Mouse (Mus musculus) hindbrain, embryonic 14.5 days (tissue): Measurements from ENCODE around the gene Olfr1434. TPM values are rescaled to one million over a fixed set of nuclear protein-coding genes. Genes with fewer than 3 reads are reported as not detected.
"Not testable (repeated sequence)": the region's sequence is repeated elsewhere in the genome, so short reads cannot be mapped to it uniquely, and the experiment has no call there.

Experiments used
- ATAC-seq: fragments of 200-750 bp; cut with Nextera tagmentation; 2 replicates; pipeline ENCODE4 v1.8.0; 2017; ENCODE audit warnings: moderate number of reproducible peaks, mild to moderate bottlenecking, moderate TSS enrichment, moderate library complexity; ENCODE audit not compliant: low FRiP score
- DNase-seq: peaks from one replicate; pipeline ENCODE4 v3.0.0-alpha.2; 2015; ENCODE audit warnings: low spot score
- H3K27ac ChIP-seq: fragments of 300-500 bp; sonication (generic); 2 replicates; pipeline ENCODE4 v1.5.1; 2014; ENCODE audit warnings: mild to moderate bottlenecking, moderate library complexity
- H3K27me3 ChIP-seq: fragments of 300-500 bp; sonication (generic); 2 replicates; pipeline ENCODE4 v1.6.1; 2014; ENCODE audit warnings: mild to moderate bottlenecking, low read length, mixed read lengths; ENCODE audit not compliant: control insufficient read depth, insufficient read depth
- H3K36me3 ChIP-seq: fragments of 300-500 bp; sonication (generic); replicated peaks from 2 replicates; pipeline ENCODE4 v1.6.1; 2014; ENCODE audit not compliant: control insufficient read depth, insufficient read depth
- H3K4me1 ChIP-seq: fragments of 300-500 bp; sonication (generic); replicated peaks from 2 replicates; pipeline ENCODE4 v1.6.1; 2014; ENCODE audit warnings: antibody characterized with exemption, low read length, mixed read lengths; ENCODE audit not compliant: control insufficient read depth, insufficient read depth
- H3K4me2 ChIP-seq: fragments of 300-500 bp; sonication (generic); replicated peaks from 2 replicates; pipeline ENCODE4 v1.6.1; 2014; ENCODE audit warnings: mild to moderate bottlenecking, moderate library complexity
- H3K4me3 ChIP-seq: fragments of 300-500 bp; sonication (generic); replicated peaks from 2 replicates; pipeline ENCODE4 v1.5.1; 2014; ENCODE audit warnings: mild to moderate bottlenecking, low read length
- H3K9ac ChIP-seq: fragments of 300-500 bp; sonication (generic); 2 replicates; pipeline ENCODE4 v1.6.1; 2014
- H3K9me3 ChIP-seq: fragments of 300-500 bp; sonication (generic); 2 replicates; pipeline ENCODE4 v1.6.1; 2016; ENCODE audit warnings: low read length; ENCODE audit not compliant: control insufficient read depth
- WGBS: fragments of 180-500 bp; shearing (Covaris S2); extraction: QIAGEN DNeasy Blood & Tissue Kit; methylation state at CpG from one replicate; pipeline ENCODE4 v1.1.7; 2014; 5-methylcytosine and 5-hydroxymethylcytosine counted together
- polyA plus RNA-seq: library from polyadenylated mRNA; unstranded; fragments of >200 nt; fragmentation: Nextera tagmentation; extraction: Ambion mirVana; gene quantifications from 2 replicates; pipeline ENCODE4 v1.2.1, GENCODE M21; 2014

The Olfr1434 gene
- not detected in 2 replicates for polyA plus RNA-seq

DNA sequence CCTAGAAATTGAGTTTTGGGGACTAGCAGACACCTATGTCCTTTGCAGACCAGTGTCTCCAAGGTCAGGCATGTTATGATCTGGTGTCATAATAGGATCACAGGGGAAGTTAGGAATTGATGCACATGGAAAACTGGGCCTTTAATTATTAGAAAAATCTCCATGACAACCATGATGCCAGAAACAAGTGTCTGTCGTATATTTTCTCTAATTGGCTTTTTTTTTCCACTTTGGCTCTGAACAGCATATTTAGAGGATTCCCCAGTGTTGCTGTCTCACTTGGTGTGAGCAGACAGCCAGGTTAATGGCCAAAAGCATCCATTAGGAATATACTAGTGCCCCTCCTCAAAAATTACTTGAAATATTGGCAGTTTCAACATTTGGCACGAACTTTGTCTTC, at the start of gene Olfr1434:
Gene Olfr1434 (plus strand): TSS at position 301 of the 400 bp plus-strand sequence.
- H3K4me1 ChIP-seq: no peaks in the 10 kb centered on the region
- no peak within 1 kb of the TSS for H3K4me2 ChIP-seq
- H3K36me3 ChIP-seq: no peaks in the 10 kb centered on the region
- WGBS: 80% methylated on average over 2 of the region's 2 CpGs
- no peak for ATAC-seq
- H3K27me3 ChIP-seq: no peaks in the 10 kb centered on the region
- no peak for DNase-seq
- H3K9me3 ChIP-seq: no peaks in the 10 kb centered on the region
- H3K4me3 ChIP-seq: no peak within 1 kb of the TSS
- H3K27ac ChIP-seq: no peak within 1 kb of the TSS
- no peak within 1 kb of the TSS for H3K9ac ChIP-seq

DNA sequence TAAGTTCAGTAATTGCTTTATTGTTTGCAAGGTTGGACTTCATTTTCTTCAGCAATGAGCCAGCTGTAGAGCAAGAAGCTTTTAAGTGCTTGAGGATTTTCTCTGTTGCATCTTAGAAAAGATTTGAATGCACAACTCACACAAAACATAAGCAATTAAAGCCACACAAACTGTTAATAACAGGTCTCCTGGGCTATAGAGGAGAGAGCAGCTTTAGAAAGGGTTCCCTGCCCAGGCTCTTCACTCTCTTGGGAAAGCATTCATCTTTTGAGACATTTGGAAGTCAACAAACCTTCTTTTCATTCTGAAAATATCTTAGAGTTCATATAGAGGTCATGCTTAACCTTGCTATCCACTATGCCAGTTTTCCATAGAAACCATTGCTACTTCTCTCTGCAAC, 47.2 kb upstream of the Olfr1434 start, which contains the start of gene Olfr1432:
Gene Olfr1432 (minus strand): TSS at position 101 of the 400 bp plus-strand sequence.
- H3K27me3 ChIP-seq, H3K36me3 ChIP-seq, ATAC-seq, H3K27ac ChIP-seq, H3K9ac ChIP-seq, DNase-seq, H3K4me2 ChIP-seq, H3K4me3 ChIP-seq, H3K4me1 ChIP-seq, H3K9me3 ChIP-seq: not testable (repeated sequence)

- Histone ChIP-seq H3K4me3 (no peak within 1 kb of the TSS), H3K4me2 (no peak within 1 kb of the TSS), H3K9me3 (no peaks in the 10 kb centered on the region), H3K27ac (no peak within 1 kb of the TSS), H3K9ac (no peak within 1 kb of the TSS), H3K27me3 (no peaks in the 10 kb centered on the region), H3K4me1 (no peaks in the 10 kb centered on the region), H3K36me3 (no peaks in the 10 kb centered on the region)
- DNase-seq (no peak), ATAC-seq (no peak)
- WGBS: 87% methylated on average over 1 of the region's 1 CpGs
Measured at GRCm38 (mm10) chr19:12241559-12241958, 38.1 kb upstream of the Olfr1434 start, which contains the start of gene Olfr262. TSS of gene Olfr262 (minus strand) at chr19:12241659.

DNA sequence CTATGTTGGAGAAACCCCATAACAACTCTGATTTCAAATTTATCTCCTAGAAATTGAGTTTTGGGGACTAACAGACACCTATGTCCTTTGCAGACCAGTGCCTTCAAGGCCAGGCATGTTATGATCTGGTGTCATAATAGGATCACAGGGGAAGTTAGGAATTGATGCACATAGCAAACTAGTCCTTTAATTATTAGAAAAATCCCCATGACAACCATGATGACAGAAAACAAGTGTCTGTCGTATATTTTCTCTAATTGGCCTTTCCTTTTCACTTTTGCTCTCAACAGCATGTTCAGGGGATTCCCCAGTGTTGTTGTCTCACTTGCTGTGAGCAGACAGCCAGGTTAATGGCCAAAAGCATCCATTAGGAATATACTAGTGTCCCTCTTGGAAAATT, 18.9 kb upstream of the Olfr1434 start, which contains the start of gene Olfr235:
Gene Olfr235 (plus strand): TSS at position 301 of the 400 bp plus-strand sequence.
- Histone ChIP-seq H3K9ac (no peak within 1 kb of the TSS), H3K27ac (no peak within 1 kb of the TSS), H3K4me1 (no peaks in the 10 kb centered on the region), H3K9me3 (no peaks in the 10 kb centered on the region), H3K4me3 (no peak within 1 kb of the TSS), H3K4me2 (no peak within 1 kb of the TSS), H3K27me3 (no peaks in the 10 kb centered on the region), H3K36me3 (no peaks in the 10 kb centered on the region)
- 73% methylated on average over 1 of the region's 1 CpGs for WGBS
- ATAC-seq: no peak
- no peak for DNase-seq

DNA sequence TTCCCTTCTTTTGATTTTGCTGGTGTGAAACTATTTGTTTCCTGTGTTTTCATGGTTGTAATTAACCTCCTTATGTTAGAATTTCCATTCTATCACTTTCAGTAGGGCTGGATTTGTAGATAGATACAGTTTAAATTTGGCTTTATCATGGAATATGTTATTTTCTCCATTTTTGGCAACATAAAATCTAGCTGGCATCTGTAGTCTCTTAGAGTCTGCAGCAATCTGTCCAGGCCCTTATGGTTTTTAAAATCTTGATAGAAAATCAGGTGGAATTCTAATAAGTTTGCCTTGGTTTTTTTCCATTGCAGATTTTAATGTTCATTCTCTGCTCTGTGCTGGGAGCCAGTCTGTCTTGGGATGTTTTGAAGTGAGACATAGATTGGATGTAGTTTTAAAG, 13.3 kb downstream of the Olfr1434 start:
- no peak overlapping the region for H3K4me3 ChIP-seq
- no peak overlapping the region for H3K4me2 ChIP-seq
- no peak overlapping the region for H3K9ac ChIP-seq
- H3K27ac ChIP-seq: no peak overlapping the region
- no peaks in the 10 kb centered on the region for H3K4me1 ChIP-seq
- H3K36me3 ChIP-seq: no peaks in the 10 kb centered on the region
- DNase-seq (no peak), ATAC-seq (no peak)
- H3K9me3 ChIP-seq: no peaks in the 10 kb centered on the region
- no peaks in the 10 kb centered on the region for H3K27me3 ChIP-seq

DNA sequence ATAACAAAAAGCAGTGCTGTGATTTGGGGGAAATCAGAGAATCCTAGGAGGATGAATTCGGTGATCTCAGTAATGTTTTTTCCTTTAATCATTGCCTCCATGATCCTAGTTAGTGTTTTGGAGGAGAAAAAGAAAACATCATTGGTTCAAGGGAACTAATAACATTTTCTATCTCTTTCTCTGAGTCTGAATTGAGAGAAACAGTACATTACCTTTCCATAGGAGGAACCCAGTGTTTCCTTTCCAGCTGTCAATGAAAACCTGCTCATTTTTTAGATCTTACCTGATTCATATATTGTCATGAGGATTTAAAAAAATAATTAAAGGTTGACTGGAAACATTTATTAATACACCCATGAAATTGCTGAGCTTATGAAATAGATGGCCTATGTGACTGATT, 19.4 kb downstream of the Olfr1434 start, which contains the start of gene Olfr1436:
Gene Olfr1436 (minus strand): TSS at position 101 of the 400 bp plus-strand sequence.
- not testable (repeated sequence) for H3K9ac ChIP-seq, H3K27me3 ChIP-seq

GRCm38 (mm10) chr19:12325001-12325400, 45.3 kb downstream of the Olfr1434 start, which contains the start of gene Olfr1437:
TSS of gene Olfr1437 (minus strand) at chr19:12325101.
- Histone ChIP-seq H3K27ac (no peak within 1 kb of the TSS), H3K9ac (no peak within 1 kb of the TSS), H3K9me3 (no peaks in the 10 kb centered on the region), H3K4me3 (no peak within 1 kb of the TSS), H3K4me1 (no peaks in the 10 kb centered on the region), H3K36me3 (no peaks in the 10 kb centered on the region), H3K4me2 (no peak within 1 kb of the TSS), H3K27me3 (no peaks in the 10 kb centered on the region)
- ATAC-seq: no peak
- WGBS: 93% methylated on average over 2 of the region's 2 CpGs
- no peak for DNase-seq

More for the DNA sequence above, 19.4 kb downstream of the Olfr1434 start, which contains the start of gene Olfr1436:
- 89% methylated on average over 1 of the region's 1 CpGs for WGBS
- H3K36me3 ChIP-seq, H3K4me3 ChIP-seq, H3K4me1 ChIP-seq, DNase-seq, H3K27ac ChIP-seq, ATAC-seq, H3K4me2 ChIP-seq, H3K9me3 ChIP-seq: not testable (repeated sequence)

Other genes with a start within 250 kb of the Olfr1434 start
- gene Olfr1423, start 238.5 kb upstream of the Olfr1434 start, polyA plus RNA-seq: not detected in 2 replicates
- gene Olfr1424, start 217.2 kb upstream of the Olfr1434 start, polyA plus RNA-seq: not detected in 2 replicates
- gene Olfr1425, start 202.1 kb upstream of the Olfr1434 start, polyA plus RNA-seq: not detected in 2 replicates
- not detected in 2 replicates for gene Olfr1426, start 187.8 kb upstream of the Olfr1434 start, polyA plus RNA-seq
- gene Olfr1427, start 176.5 kb upstream of the Olfr1434 start, polyA plus RNA-seq: not detected in 2 replicates
- gene Olfr1428, start 164.0 kb upstream of the Olfr1434 start, polyA plus RNA-seq: not detected in 2 replicates
- gene Olfr76, start 156.7 kb upstream of the Olfr1434 start, polyA plus RNA-seq: not detected in 2 replicates
- gene Olfr1555-ps1, start 109.7 kb upstream of the Olfr1434 start, polyA plus RNA-seq: not detected in 2 replicates
- gene Olfr1431, start 79.2 kb upstream of the Olfr1434 start, polyA plus RNA-seq: not detected in 2 replicates
- gene Olfr1432, start 47.3 kb upstream of the Olfr1434 start, polyA plus RNA-seq: not detected in 2 replicates
- not detected in 2 replicates for gene Olfr262, start 38.2 kb upstream of the Olfr1434 start, polyA plus RNA-seq
- not detected in 2 replicates for gene Olfr235, start 18.8 kb upstream of the Olfr1434 start, polyA plus RNA-seq
- gene Olfr1436, start 19.3 kb downstream of the Olfr1434 start, polyA plus RNA-seq: not detected in 2 replicates
- gene Olfr1437, start 45.2 kb downstream of the Olfr1434 start, polyA plus RNA-seq: not detected in 2 replicates
- not detected in 2 replicates for gene Olfr1438-ps1, start 56.1 kb downstream of the Olfr1434 start, polyA plus RNA-seq
- gene Olfr1440, start 107.4 kb downstream of the Olfr1434 start, polyA plus RNA-seq: not detected in 2 replicates
- gene Olfr1441, start 137.6 kb downstream of the Olfr1434 start, polyA plus RNA-seq: not detected in 2 replicates
- gene Pfpl, start 148.1 kb downstream of the Olfr1434 start, polyA plus RNA-seq: not detected in 2 replicates
- gene Mpeg1, start 180.9 kb downstream of the Olfr1434 start, polyA plus RNA-seq: 0.91 and 1.3 TPM in 2 replicates
- gene Dtx4, start 221.6 kb downstream of the Olfr1434 start, polyA plus RNA-seq: 44.1 and 50.6 TPM in 2 replicates